Mouse (Mus musculus) bone marrow, adult 2 months (tissue): Measurements from ENCODE around the gene Spink8.

Experiments
- CTCF ChIP-seq: fragments of 200-500 bp; IDR thresholded peaks from 2 replicates; pipeline ENCODE4 v1.5.1; 2011; ENCODE audit warnings: low read length, control low read depth; ENCODE audit not compliant: control insufficient read depth, insufficient read depth
- POLR2A ChIP-seq: fragments of 200-500 bp; IDR thresholded peaks from 2 replicates; pipeline ENCODE4 v1.6.1; 2011; ENCODE audit warnings: low read depth, mild to moderate bottlenecking, control low read depth, low read length, borderline replicate concordance; ENCODE audit not compliant: control insufficient read depth

DNA sequence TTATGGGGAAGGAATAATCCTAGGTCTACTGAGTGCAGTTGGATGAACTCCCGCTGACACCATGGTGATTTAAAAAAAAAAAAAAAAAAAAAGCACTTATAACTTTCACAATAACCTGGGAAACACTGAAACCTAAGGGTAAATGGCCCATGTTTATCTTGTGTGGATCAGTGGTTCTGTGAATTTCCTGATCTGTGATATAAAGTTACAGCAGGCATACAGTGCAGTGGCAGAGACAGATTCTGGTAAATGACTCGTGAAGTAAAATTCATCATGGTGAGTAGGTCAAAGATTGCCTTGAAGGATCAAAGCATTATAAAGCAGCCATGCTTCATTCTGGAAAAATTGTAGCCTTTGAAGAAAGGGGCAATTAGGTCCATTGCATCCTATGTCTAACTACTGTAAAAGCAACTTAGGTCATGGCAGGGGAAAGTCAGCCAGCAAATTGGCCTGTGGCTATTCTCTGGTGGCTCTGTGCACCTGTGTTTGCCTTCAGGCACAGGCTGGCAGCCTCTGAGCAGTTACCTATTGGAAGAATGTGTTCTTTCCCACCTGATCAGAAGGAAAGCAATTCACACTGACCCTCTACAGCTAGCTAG lies 5.3 kb upstream of the Spink8 start:
- TF ChIP-seq CTCF: no peak
- no peak for TF ChIP-seq POLR2A
